Mouse (Mus musculus) MN1 (cell line): ENCODE measurements around the gene Neurog1.

Experiments used
- DNase-seq: peaks from one replicate; pipeline ENCODE4 v3.0.0-alpha.2; 2016; ENCODE audit warnings: low spot score

Neurog1 gene

GRCm38 (mm10) chr13:56219254-56219653, 32.7 kb downstream of the Neurog1 start:
- DNase-seq, result no peak

GRCm38 (mm10) chr13:56216090-56216489, 35.9 kb downstream of the Neurog1 start:
- DNase-seq, result no peak

GRCm38 (mm10) chr13:56214633-56215032, 37.3 kb downstream of the Neurog1 start:
- no peak for DNase-seq

GRCm38 (mm10) chr13:56209067-56209411, 42.9 kb downstream of the Neurog1 start:
- no peak for DNase-seq

- no peak for DNase-seq
Measured at GRCm38 (mm10) chr13:56208225-56209066, 43.5 kb downstream of the Neurog1 start.
